Mouse (Mus musculus) spleen, adult 18-20 months (tissue): Measurements from ENCODE around the gene Galnt4.

ENCODE experiments used
- DNase-seq, 2 experiments: peaks; one replicate each; pipeline ENCODE4 v3.0.0; 2022; ENCODE audit warnings: mixed read lengths in 2 of 2

Galnt4 gene

GRCm38 (mm10) chr10:99107964-99108363, at the start of gene Galnt4:
Gene Galnt4 (plus strand): TSS chr10:99108159.
- peak; percentile 77 for DNase-seq

- DNase-seq, result no peak
These were observed 47.4 kb upstream of the Galnt4 start for GRCm38 (mm10) chr10:99060588-99060987.

- no peak for DNase-seq
These were observed 46.5 kb upstream of the Galnt4 start for GRCm38 (mm10) chr10:99061418-99061817.

- no peak for DNase-seq
These were observed 45.4 kb upstream of the Galnt4 start for GRCm38 (mm10) chr10:99062546-99062945.

GRCm38 (mm10) chr10:99076113-99076895, 31.7 kb upstream of the Galnt4 start:
- DNase-seq, result no peak

GRCm38 (mm10) chr10:99078621-99079020, 29.3 kb upstream of the Galnt4 start:
- no peak for DNase-seq

- DNase-seq, result no peak
These were observed 26.4 kb upstream of the Galnt4 start for GRCm38 (mm10) chr10:99081569-99081990.

- DNase-seq, result no peak
These were observed 24.4 kb upstream of the Galnt4 start for GRCm38 (mm10) chr10:99083431-99084003.

GRCm38 (mm10) chr10:99084397-99085239, 23.3 kb upstream of the Galnt4 start:
- peak; percentile 58 to 81 for DNase-seq

GRCm38 (mm10) chr10:99085240-99085587, 22.7 kb upstream of the Galnt4 start:
- DNase-seq, result no peak

- DNase-seq, result no peak
These were observed 21.9 kb upstream of the Galnt4 start for GRCm38 (mm10) chr10:99086029-99086428.

- no peak for DNase-seq
These were observed 18.1 kb upstream of the Galnt4 start for GRCm38 (mm10) chr10:99089906-99090305.

- DNase-seq, result no peak
These were observed 14.6 kb upstream of the Galnt4 start for GRCm38 (mm10) chr10:99093364-99093763.

GRCm38 (mm10) chr10:99095114-99095513, 12.8 kb upstream of the Galnt4 start:
- no peak for DNase-seq

GRCm38 (mm10) chr10:99097374-99097773, 10.6 kb upstream of the Galnt4 start:
- DNase-seq, result peak in 1 of 2 experiments; percentile 53

GRCm38 (mm10) chr10:99105522-99105921, 2.4 kb upstream of the Galnt4 start:
- DNase-seq, result no peak

- DNase-seq, result no peak
These were observed 1.7 kb upstream of the Galnt4 start for GRCm38 (mm10) chr10:99106311-99106702.

GRCm38 (mm10) chr10:99106703-99107631, 992 bp upstream of the Galnt4 start, which contains the start of gene Poc1b:
Gene Poc1b (plus strand): TSS chr10:99107036.
- peak; percentile 70 to 79 for DNase-seq

- DNase-seq, result no peak
These were observed 548 bp downstream of the Galnt4 start for GRCm38 (mm10) chr10:99108431-99108982.

- DNase-seq, result no peak
These were observed 5.6 kb downstream of the Galnt4 start for GRCm38 (mm10) chr10:99113533-99113932.

GRCm38 (mm10) chr10:99114295-99114694, 6.3 kb downstream of the Galnt4 start:
- no peak for DNase-seq
